Mouse (Mus musculus) heart, embryonic 16.5 days (tissue): Measurements from ENCODE around the gene Cldn24. TPM values are rescaled to one million over a fixed set of nuclear protein-coding genes. Genes with fewer than 3 reads are reported as not detected.

Experiments used
- ATAC-seq: fragments of 200-750 bp; cut with Nextera tagmentation; replicated peaks from 2 replicates; pipeline ENCODE4 v1.8.0; 2017; ENCODE audit warnings: moderate number of reproducible peaks; ENCODE audit not compliant: insufficient read depth, low FRiP score; ENCODE audit errors: extremely low read depth
- H3K27ac ChIP-seq: fragments of 300-500 bp; sonication (generic); 2 replicates; pipeline ENCODE4 v1.5.1; 2014; ENCODE audit warnings: mild to moderate bottlenecking, low read length, control low read depth, moderate library complexity
- H3K27me3 ChIP-seq: fragments of 300-500 bp; sonication (generic); 2 replicates; pipeline ENCODE4 v1.6.1; 2014; ENCODE audit warnings: low read length, mixed read lengths; ENCODE audit not compliant: control insufficient read depth, insufficient read depth
- H3K36me3 ChIP-seq: fragments of 300-500 bp; sonication (generic); 2 replicates; pipeline ENCODE4 v1.6.1; 2014; ENCODE audit not compliant: control insufficient read depth, insufficient read depth
- H3K4me1 ChIP-seq: fragments of 300-500 bp; sonication (generic); 2 replicates; pipeline ENCODE4 v1.6.1; 2014; ENCODE audit warnings: low read length, mixed read lengths; ENCODE audit not compliant: control insufficient read depth, insufficient read depth
- H3K4me2 ChIP-seq: fragments of 300-500 bp; sonication (generic); 2 replicates; pipeline ENCODE4 v1.6.1; 2014; ENCODE audit warnings: low read depth, mild to moderate bottlenecking, control low read depth, low read length
- H3K4me3 ChIP-seq: fragments of 300-500 bp; sonication (generic); 2 replicates; pipeline ENCODE4 v1.5.1; 2014; ENCODE audit warnings: mild to moderate bottlenecking, control low read depth, low read length
- H3K9ac ChIP-seq: fragments of 300-500 bp; sonication (generic); 2 replicates; pipeline ENCODE4 v1.6.1; 2014; ENCODE audit warnings: low read length, control low read depth
- H3K9me3 ChIP-seq: fragments of 300-500 bp; sonication (generic); replicated peaks from 2 replicates; pipeline ENCODE4 v1.6.1; 2016; ENCODE audit warnings: low read length; ENCODE audit not compliant: control insufficient read depth
- WGBS: fragments of 180-500 bp; shearing (Covaris S2); extraction: QIAGEN DNeasy Blood & Tissue Kit; methylation state at CpG from one replicate; pipeline ENCODE4 v1.1.7; 2014; 5-methylcytosine and 5-hydroxymethylcytosine counted together
- polyA plus RNA-seq: library from polyadenylated mRNA; unstranded; fragments of >200 nt; fragmentation: Nextera tagmentation; extraction: Ambion mirVana; gene quantifications from 2 replicates; pipeline ENCODE4 v1.2.1, GENCODE M21; 2015

Cldn24 gene
- polyA plus RNA-seq, 1 experiment from 2014 or later: not detected

GRCm38 (mm10) chr8:47787705-47788104 lies 34.2 kb upstream of the Cldn24 start:
- Histone ChIP-seq H3K27me3 (no peaks in the 10 kb centered on the region), H3K9ac (no peak overlapping the region), H3K27ac (no peak overlapping the region), H3K9me3 (no peaks in the 10 kb centered on the region), H3K4me3 (no peak overlapping the region), H3K36me3 (no peaks in the 10 kb centered on the region), H3K4me1 (peaks cover 4% of the 10 kb centered on the region; the same call in 1 of the 2 replicates), H3K4me2 (peak overlapping the region; percentile 41)
- ATAC-seq: peak; percentile 77
- 22% methylated on average over 10 of the region's 10 CpGs for WGBS

GRCm38 (mm10) chr8:47791986-47792385 lies 30.0 kb upstream of the Cldn24 start:
- Histone ChIP-seq H3K27ac (no peak overlapping the region), H3K4me3 (no peak overlapping the region), H3K36me3 (no peaks in the 10 kb centered on the region), H3K4me1 (peaks cover 4% of the 10 kb centered on the region; the same call in 1 of the 2 replicates), H3K9ac (no peak overlapping the region), H3K9me3 (no peaks in the 10 kb centered on the region), H3K4me2 (no peak overlapping the region), H3K27me3 (no peaks in the 10 kb centered on the region)
- ATAC-seq: no peak
- 67% methylated on average over 9 of the region's 9 CpGs for WGBS

GRCm38 (mm10) chr8:47799438-47799837 lies 22.5 kb upstream of the Cldn24 start:
- H3K4me3 ChIP-seq: no peak overlapping the region
- H3K4me1 ChIP-seq: no peaks in the 10 kb centered on the region
- H3K36me3 ChIP-seq: no peaks in the 10 kb centered on the region
- 49% methylated on average over 6 of the region's 6 CpGs for WGBS
- H3K27ac ChIP-seq: no peak overlapping the region
- H3K4me2 ChIP-seq: no peak overlapping the region
- no peaks in the 10 kb centered on the region for H3K27me3 ChIP-seq
- no peak overlapping the region for H3K9ac ChIP-seq
- no peak for ATAC-seq
- no peaks in the 10 kb centered on the region for H3K9me3 ChIP-seq

- WGBS: 69% methylated on average over 2 of the region's 2 CpGs
- no peaks in the 10 kb centered on the region for H3K4me1 ChIP-seq
- no peak overlapping the region for H3K27ac ChIP-seq
- H3K9me3 ChIP-seq: no peaks in the 10 kb centered on the region
- no peaks in the 10 kb centered on the region for H3K27me3 ChIP-seq
- ATAC-seq: no peak
- H3K36me3 ChIP-seq: no peaks in the 10 kb centered on the region
- no peak overlapping the region for H3K4me2 ChIP-seq
- no peak overlapping the region for H3K4me3 ChIP-seq
- no peak overlapping the region for H3K9ac ChIP-seq
Observed at GRCm38 (mm10) chr8:47802349-47802748, 19.6 kb upstream of the Cldn24 start.

- Histone ChIP-seq H3K36me3 (no peaks in the 10 kb centered on the region), H3K9me3 (no peaks in the 10 kb centered on the region), H3K9ac (no peak overlapping the region), H3K27ac (no peak overlapping the region), H3K4me2 (no peak overlapping the region), H3K4me1 (no peaks in the 10 kb centered on the region), H3K4me3 (no peak overlapping the region), H3K27me3 (no peaks in the 10 kb centered on the region)
- WGBS: 70% methylated on average over 1 of the region's 1 CpGs
- ATAC-seq: no peak
Observed at GRCm38 (mm10) chr8:47804262-47804661, 17.7 kb upstream of the Cldn24 start.

GRCm38 (mm10) chr8:47809970-47810665 lies 11.8 kb upstream of the Cldn24 start:
- H3K4me2 ChIP-seq: no peak overlapping the region
- H3K9me3 ChIP-seq: no peaks in the 10 kb centered on the region
- no peaks in the 10 kb centered on the region for H3K36me3 ChIP-seq
- no peaks in the 10 kb centered on the region for H3K27me3 ChIP-seq
- no peak overlapping the region for H3K27ac ChIP-seq
- ATAC-seq: no peak
- H3K4me3 ChIP-seq: no peak overlapping the region
- H3K9ac ChIP-seq: no peak overlapping the region
- H3K4me1 ChIP-seq: peaks cover 3% of the 10 kb centered on the region
- WGBS: 63% methylated on average over 14 of the region's 14 CpGs

GRCm38 (mm10) chr8:47810666-47811015 lies 11.3 kb upstream of the Cldn24 start:
- ATAC-seq: no peak
- no peak overlapping the region for H3K27ac ChIP-seq

GRCm38 (mm10) chr8:47811221-47811620 lies 10.7 kb upstream of the Cldn24 start:
- ATAC-seq: no peak

More at GRCm38 (mm10) chr8:47810666-47811015, 11.3 kb upstream of the Cldn24 start:
- Histone ChIP-seq H3K4me1 (peaks cover 3% of the 10 kb centered on the region), H3K4me3 (no peak overlapping the region), H3K9ac (no peak overlapping the region), H3K9me3 (no peaks in the 10 kb centered on the region), H3K4me2 (no peak overlapping the region), H3K27me3 (no peaks in the 10 kb centered on the region), H3K36me3 (no peaks in the 10 kb centered on the region)
- WGBS: 71% methylated on average over 7 of the region's 7 CpGs

GRCm38 (mm10) chr8:47819034-47819433 lies 2.9 kb upstream of the Cldn24 start:
- no peak overlapping the region for H3K9ac ChIP-seq
- H3K9me3 ChIP-seq: no peaks in the 10 kb centered on the region
- no peak for ATAC-seq
- H3K4me1 ChIP-seq: no peaks in the 10 kb centered on the region
- WGBS: 76% methylated on average over 8 of the region's 8 CpGs
- H3K36me3 ChIP-seq: no peaks in the 10 kb centered on the region
- H3K4me2 ChIP-seq: no peak overlapping the region
- no peaks in the 10 kb centered on the region for H3K27me3 ChIP-seq
- no peak overlapping the region for H3K4me3 ChIP-seq
- no peak overlapping the region for H3K27ac ChIP-seq

More at GRCm38 (mm10) chr8:47811221-47811620, 10.7 kb upstream of the Cldn24 start:
- peaks cover 3% of the 10 kb centered on the region for H3K4me1 ChIP-seq
- 84% methylated on average over 12 of the region's 12 CpGs for WGBS
- H3K9ac ChIP-seq: no peak overlapping the region
- no peaks in the 10 kb centered on the region for H3K27me3 ChIP-seq
- H3K9me3 ChIP-seq: no peaks in the 10 kb centered on the region
- H3K27ac ChIP-seq: no peak overlapping the region
- H3K36me3 ChIP-seq: no peaks in the 10 kb centered on the region
- H3K4me2 ChIP-seq: no peak overlapping the region
- no peak overlapping the region for H3K4me3 ChIP-seq
